ENCODE assay signal across 10 mouse cellular contexts in genomic region chr1:83277044-83277443, GRCm38 (mm10).
DNase-seq lines count a peak whose midpoint lies in the region; ATAC-seq lines count a peak whose summit lies in the region.
"Had no signal": no experiment of that assay in that cellular context is flagged by ENCODE, and none has a peak within 500 bp of the region (broad histone marks: within the 10 kb centered on the region; RNA-seq: fewer than 3 reads in every experiment).

No protein-coding gene starts in this region.

- no peak overlapping the region for H3K27ac ChIP-seq in heart, embryonic 12.5 days (ENCODE audit: poor library complexity, severe bottlenecking)

- H3K4me2 ChIP-seq in heart, embryonic 12.5 days: no peak overlapping the region
- H3K4me2 ChIP-seq: liver, embryonic 11.5 days had no signal

- H3K36me3 ChIP-seq in heart, embryonic 12.5 days: peaks cover 37% of the 10 kb centered on the region

- no peaks in the 10 kb centered on the region for H3K9me3 ChIP-seq in heart, embryonic 12.5 days (replicated peaks)

- H3K27me3 ChIP-seq in heart, embryonic 12.5 days (replicated peaks): no peaks in the 10 kb centered on the region

- H3K9ac ChIP-seq in heart, embryonic 12.5 days: no peak overlapping the region

- peak; percentile 7 to 10 for DNase-seq in heart, postnatal 36 days
- peak; percentile 79 for DNase-seq in cerebellum, adult 8-10 months
- DNase-seq in gastrocnemius, postnatal 25 days: peak; percentile 11
- peak; percentile 80 for DNase-seq in left cerebral cortex, postnatal 4 days
- no peak for DNase-seq in urinary bladder, adult 2 months (ENCODE audit: low spot score)
- DNase-seq in heart, postnatal 25 days (ENCODE audit: low spot score): no peak
- DNase-seq: adrenal gland, postnatal 36 days had no signal

- no peaks in the 10 kb centered on the region for H3K4me1 ChIP-seq in heart, embryonic 12.5 days (replicated peaks)

- H3K4me3 ChIP-seq in heart, embryonic 12.5 days: no peak overlapping the region

- WGBS in heart, embryonic 12.5 days: 85% methylated on average over 11 of the region's 11 CpGs

- no peak for ATAC-seq in heart, embryonic 12.5 days (ENCODE audit: insufficient number of reproducible peaks, low FRiP score)
- no peak for ATAC-seq in monocyte, adult 5-6 weeks (replicated peaks; ENCODE audit: insufficient number of reproducible peaks, low FRiP score, low TSS enrichment, poor library complexity, severe bottlenecking)

- intact Hi-C loops in heart, postnatal 36 days (cut with DNase I): no loop called here
- intact Hi-C loops in left cerebral cortex, postnatal 4 days (cut with DNase I): no loop called here
- intact Hi-C loops in heart, postnatal 25 days (cut with DNase I): no loop called here

Comparison
In these comparisons a context has a peak if more than half of its experiments do, and no peak if none do; other contexts are left out.
1. DNase-seq: peak in heart, postnatal 36 days (2 of 2), cerebellum, adult 8-10 months (single experiment), gastrocnemius, postnatal 25 days (single experiment) and left cerebral cortex, postnatal 4 days (single experiment); none in urinary bladder, adult 2 months (single experiment) and heart, postnatal 25 days (single experiment).